Mouse (Mus musculus) cerebellum, postnatal 10 days (tissue): ENCODE measurements at regions not wholly inside any gene's neighbourhood (a gene's known extent, or its start where the extent isn't known, plus 50 kb on each side); places are given as distances from the start of the nearest gene placed in this dataset.

Experiments
- DNase-seq, 2 experiments: peaks; one replicate each; pipeline ENCODE4 v3.0.0; 2021; ENCODE audit warnings: mixed read lengths in 2 of 2

GRCm38 (mm10) chr4:125882531-125882930 lies 141.8 kb upstream of the Csf3r start:
- peak in 1 of 2 experiments; percentile 50 for DNase-seq

- no peak for DNase-seq
Measured at GRCm38 (mm10) chr4:125890510-125890909, 133.8 kb upstream of the Csf3r start.

GRCm38 (mm10) chr4:125893139-125893538 lies 131.2 kb upstream of the Csf3r start:
- DNase-seq, result no peak

- DNase-seq, result no peak
Measured at GRCm38 (mm10) chr4:125897707-125898106, 126.6 kb upstream of the Csf3r start.

- peak; percentile 46 to 70 for DNase-seq
Measured at GRCm38 (mm10) chr4:125898631-125899348, 125.6 kb upstream of the Csf3r start.

DNA sequence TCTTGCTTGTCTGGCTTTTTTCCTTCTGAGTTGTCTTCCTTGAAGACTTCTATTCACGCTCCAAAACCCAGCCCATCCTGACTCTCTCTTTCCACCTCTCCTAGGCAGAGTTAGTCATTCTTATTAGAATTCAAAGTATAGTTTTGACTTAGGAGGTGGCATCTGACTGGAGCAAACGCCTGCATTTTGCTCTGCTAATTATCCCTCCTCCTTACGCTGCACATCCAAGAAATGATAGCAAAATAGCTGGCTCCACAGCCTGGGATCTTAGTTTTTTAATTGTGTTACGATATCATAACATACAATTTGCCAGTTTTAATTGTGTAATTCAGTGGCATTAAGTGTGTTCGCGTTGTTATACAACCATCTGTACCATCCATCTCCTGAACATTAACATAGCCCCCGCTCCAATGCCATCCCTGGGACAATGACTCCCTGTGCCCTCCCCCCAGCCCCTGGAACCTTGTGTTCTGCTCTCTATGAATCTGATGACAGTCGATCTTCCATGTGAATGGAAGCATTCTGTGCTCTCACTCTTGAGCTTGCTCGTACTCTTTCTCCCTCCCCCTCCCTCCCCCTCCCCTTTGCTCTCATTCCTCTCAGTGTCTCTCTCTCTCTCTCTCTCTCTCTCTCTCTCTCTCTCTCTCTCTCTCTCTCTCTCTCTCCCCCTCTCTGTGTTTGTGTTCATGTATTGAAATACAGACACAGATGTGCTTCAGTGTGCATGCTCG lies 122.6 kb upstream of the Csf3r start:
- no peak for DNase-seq

GRCm38 (mm10) chr4:125906296-125906695 lies 118.1 kb upstream of the Csf3r start:
- DNase-seq, result peak; percentile 55 to 77

- peak; percentile 74 to 81 for DNase-seq
Measured at GRCm38 (mm10) chr4:125908901-125909300, 115.4 kb upstream of the Csf3r start.

DNA sequence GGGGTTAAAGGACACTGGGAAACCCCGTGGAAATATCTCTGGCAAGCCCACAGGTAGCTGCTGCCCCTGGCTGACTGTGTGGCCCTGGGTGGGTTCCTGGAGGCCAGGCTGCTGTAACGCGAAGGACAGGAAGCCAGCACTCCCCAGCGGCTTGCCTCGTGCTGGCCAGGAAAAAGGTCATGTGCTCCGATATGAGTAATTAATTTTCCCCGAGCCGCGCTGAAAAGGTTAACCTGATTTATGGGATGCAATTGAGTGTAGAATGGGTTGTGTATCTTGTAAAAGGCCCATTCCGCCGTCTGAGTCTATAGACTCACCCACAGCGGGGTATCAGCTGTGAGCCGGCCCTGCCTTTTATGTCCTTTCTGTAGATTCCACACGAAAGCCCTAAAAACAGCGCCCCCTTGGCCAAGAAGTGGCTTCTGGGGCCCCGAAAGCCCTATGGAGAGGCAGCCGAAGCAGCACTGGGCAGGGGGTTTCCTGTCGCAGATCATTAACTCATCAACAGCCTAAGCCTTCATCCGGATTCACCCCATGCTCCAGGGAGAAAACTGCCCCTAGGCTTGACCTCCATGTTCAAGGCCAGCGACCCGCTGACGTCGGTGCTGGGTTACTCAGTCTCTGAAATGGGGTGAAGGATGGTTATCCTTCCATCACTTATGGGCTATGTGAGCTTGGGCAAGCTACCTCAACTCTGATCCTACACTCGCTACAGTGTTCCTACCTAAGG lies 112.6 kb upstream of the Csf3r start:
- DNase-seq, result peak in 1 of 2 experiments; percentile 26

- DNase-seq, result peak; percentile 86 to 90
Measured at GRCm38 (mm10) chr4:125912444-125913049, 111.8 kb upstream of the Csf3r start.

- DNase-seq, result peak; percentile 48 to 51
Measured at GRCm38 (mm10) chr4:125915166-125915565, 109.2 kb upstream of the Csf3r start.

GRCm38 (mm10) chr4:125917210-125917609 lies 107.1 kb upstream of the Csf3r start:
- no peak for DNase-seq

GRCm38 (mm10) chr4:125921550-125922316 lies 102.6 kb upstream of the Csf3r start:
- DNase-seq, result peak; percentile 76 to 82

DNA sequence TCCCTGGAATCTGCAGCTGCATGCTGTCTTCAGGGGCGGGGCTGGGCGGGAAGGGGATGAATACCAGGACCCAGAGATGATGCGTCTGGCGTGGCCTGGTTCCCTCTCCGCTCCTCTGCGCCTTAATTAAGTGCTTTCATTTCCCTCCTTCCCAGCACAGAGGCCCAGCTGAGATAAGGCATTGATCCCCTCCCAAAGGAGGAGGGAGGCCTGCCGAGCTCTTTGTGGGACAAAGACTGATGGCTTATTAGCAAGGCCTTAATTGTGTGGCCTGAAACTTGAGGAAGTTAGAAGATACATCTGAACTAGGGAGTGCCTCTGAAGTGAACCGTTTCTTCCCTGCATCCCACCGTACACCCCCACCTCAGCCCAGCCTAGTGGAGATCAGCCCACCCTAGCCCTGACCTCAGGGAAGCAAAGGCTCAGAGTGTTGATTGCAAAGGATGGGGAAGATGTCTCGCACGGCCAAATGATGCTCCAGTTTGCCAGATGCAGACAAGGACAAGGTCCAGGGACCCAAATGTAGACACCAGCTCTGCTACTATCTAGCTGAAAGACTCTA lies 102.0 kb upstream of the Csf3r start:
- DNase-seq, result no peak

- peak; percentile 59 to 65 for DNase-seq
Measured at GRCm38 (mm10) chr4:125923225-125923624, 101.1 kb upstream of the Csf3r start.

DNA sequence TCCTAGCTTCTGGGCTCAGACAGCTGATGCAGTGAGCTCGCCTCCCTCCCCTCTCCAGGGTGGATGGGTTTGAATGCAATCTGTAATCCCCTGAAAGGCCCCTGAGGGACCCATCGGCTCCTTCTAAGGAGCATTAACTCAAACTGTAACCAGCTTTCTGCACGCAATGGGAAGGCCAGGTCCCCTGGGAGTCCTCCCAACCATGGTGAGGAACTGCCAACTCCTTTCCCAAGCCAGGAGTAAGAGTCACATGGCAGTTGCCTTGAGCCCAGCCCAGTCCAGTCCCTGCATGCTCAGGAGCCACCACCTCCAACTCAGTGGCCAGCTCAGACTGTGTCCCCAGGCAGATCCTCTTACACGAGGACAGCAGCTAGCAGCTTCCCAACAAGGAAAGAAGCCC lies 96.2 kb upstream of the Csf3r start:
- DNase-seq, result no peak

DNA sequence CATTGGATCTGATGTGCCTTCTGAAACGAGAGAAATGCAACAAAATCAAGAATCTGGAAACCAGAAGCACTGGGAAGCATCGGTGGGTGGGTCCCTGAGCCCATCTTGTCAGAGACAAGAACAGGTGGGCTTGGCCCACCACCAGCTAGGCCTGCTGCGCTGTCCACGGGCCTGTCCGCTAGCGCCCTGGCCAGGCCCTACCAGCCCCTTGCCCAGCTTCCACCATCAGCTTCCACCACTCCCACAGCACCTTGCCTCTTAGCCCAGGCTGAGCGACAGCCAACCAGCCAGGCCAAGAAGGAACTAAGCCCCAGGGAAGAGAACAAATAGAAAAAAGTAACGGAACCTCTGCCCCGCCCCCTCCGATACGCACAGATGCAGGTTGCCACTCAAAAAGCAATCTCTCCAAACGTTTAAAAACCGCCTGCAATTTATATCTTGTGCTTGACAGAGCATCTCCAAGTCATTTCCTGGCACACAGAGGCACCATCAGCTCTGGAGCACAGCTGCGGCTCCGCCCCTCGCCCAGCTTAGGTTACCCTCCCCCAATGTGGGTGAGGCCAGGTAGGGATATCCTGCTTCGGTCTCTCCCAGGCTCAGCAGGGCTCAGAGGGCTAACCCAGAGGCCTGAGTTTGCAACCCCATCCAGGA lies 95.1 kb upstream of the Csf3r start:
- no peak for DNase-seq

DNA sequence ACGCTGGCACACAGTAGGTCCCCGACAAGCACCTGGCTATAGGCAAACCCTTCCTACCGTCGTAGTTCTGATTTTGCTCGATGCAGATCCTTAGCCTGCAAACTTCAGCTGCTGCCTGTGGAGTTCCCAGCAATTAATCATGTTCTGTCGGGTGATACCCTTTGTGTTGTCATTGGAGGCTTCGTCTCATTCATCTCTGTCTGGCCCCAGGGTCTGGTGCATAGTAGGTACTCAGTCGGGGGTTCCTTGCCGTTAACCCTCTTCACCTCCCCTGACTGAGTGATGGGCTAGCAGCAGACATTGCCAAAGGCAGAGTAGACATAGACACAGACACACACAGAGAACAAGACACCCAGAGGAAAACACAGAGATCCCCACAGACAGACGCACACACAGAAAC lies 93.6 kb upstream of the Csf3r start:
- DNase-seq, result no peak

GRCm38 (mm10) chr4:125931321-125931720 lies 93.0 kb upstream of the Csf3r start:
- no peak for DNase-seq

- DNase-seq, result peak; percentile 69 to 71
Measured at GRCm38 (mm10) chr4:125932036-125932756, 92.2 kb upstream of the Csf3r start.

DNA sequence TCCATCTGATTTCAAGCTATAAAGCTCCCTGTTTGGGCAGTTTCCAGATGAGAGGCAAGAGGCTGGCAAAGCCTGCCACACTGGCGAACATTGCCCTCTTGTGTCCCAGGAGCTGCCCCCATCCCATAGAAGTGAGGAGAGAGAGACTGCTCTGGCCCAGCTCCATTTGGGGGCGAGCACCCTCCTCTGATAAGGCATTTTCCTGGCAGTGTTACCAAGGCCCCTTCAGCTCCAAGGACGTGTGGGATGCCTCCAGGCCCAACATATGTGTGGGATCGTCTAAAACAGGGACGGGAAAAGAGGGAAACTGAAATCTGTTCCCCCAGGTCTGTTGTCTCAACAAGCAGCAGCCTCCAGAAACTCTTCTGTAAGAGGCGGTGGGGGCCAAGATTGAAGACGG lies 88.0 kb upstream of the Csf3r start:
- DNase-seq, result no peak
